Mouse (Mus musculus): ENCODE results near the gene Hip1. TPM values are rescaled to one million over a fixed set of nuclear protein-coding genes. Genes with fewer than 3 reads are reported as not detected.
A peak's percentile ranks its signal among the peaks of the same experiment; 100 is the strongest.
"Not testable (repeated sequence)": the region's sequence is repeated elsewhere in the genome, so short reads cannot be mapped to it uniquely, and the experiment has no call there.

Gene Hip1
- polyA plus RNA-seq, 1 experiment from 2014 or later: 46.9 TPM

GRCm38 (mm10) chr5:135375167-135375566 is 169.8 kb downstream of the Hip1 start:
- ATAC-seq (ENCODE audit: insufficient number of reproducible peaks, insufficient read depth, low FRiP score, low read depth): no peak
- Histone ChIP-seq H3K4me2 (replicated peaks; ENCODE audit: low read depth, low read length) (no peak overlapping the region), H3K9me3 (ENCODE audit: control insufficient read depth, low read depth, low read length) (no peaks in the 10 kb centered on the region), H3K4me1 (ENCODE audit: control insufficient read depth, insufficient read depth, low read length) (peaks cover 5% of the 10 kb centered on the region; the same call in 1 of the 2 replicates), H3K9ac (replicated peaks; ENCODE audit: low read depth, low read length) (no peak overlapping the region), H3K27me3 (ENCODE audit: control insufficient read depth, insufficient read depth, low read length) (no peaks in the 10 kb centered on the region), H3K4me3 (ENCODE audit: low read depth, low read length) (no peak overlapping the region), H3K36me3 (ENCODE audit: control insufficient read depth, insufficient read depth, low read length) (peaks cover 72% of the 10 kb centered on the region), H3K27ac (ENCODE audit: low read length) (no peak overlapping the region)
- 71% methylated on average over 8 of the region's 8 CpGs for WGBS

GRCm38 (mm10) chr5:135373601-135374000 is 171.3 kb downstream of the Hip1 start:
- H3K9ac ChIP-seq (replicated peaks; ENCODE audit: low read depth, low read length): no peak overlapping the region
- no peak overlapping the region for H3K4me3 ChIP-seq (ENCODE audit: low read depth, low read length)
- peaks cover 57% of the 10 kb centered on the region for H3K36me3 ChIP-seq (ENCODE audit: control insufficient read depth, insufficient read depth, low read length)
- no peak for ATAC-seq (ENCODE audit: insufficient number of reproducible peaks, insufficient read depth, low FRiP score, low read depth)
- H3K4me2 ChIP-seq (replicated peaks; ENCODE audit: low read depth, low read length): no peak overlapping the region
- H3K27me3 ChIP-seq (ENCODE audit: control insufficient read depth, insufficient read depth, low read length): no peaks in the 10 kb centered on the region
- H3K27ac ChIP-seq (ENCODE audit: low read length): no peak overlapping the region
- peaks cover 9% of the 10 kb centered on the region; the same call in 1 of the 2 replicates for H3K4me1 ChIP-seq (ENCODE audit: control insufficient read depth, insufficient read depth, low read length)
- H3K9me3 ChIP-seq (ENCODE audit: control insufficient read depth, low read depth, low read length): no peaks in the 10 kb centered on the region
- WGBS: 94% methylated on average over 5 of the region's 5 CpGs

DNA sequence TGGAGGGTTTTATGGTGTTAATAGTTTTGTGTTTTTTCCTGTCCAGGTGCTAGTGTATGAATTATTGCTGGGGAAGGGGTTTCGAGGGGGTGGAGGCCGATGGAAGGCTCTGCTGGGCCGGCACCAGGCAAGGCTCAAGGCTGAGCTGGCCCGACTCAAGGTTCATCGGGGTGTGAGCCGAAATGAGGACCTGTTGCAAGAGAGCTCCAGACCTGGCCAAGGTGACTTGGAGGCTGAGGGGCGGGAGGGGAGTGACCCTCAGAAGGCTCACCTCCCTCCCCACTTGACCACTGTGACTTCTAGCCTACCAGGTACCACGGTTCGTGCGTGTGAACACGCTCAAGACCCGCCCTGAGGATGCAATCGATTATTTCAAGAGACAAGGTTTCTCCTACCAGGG is 173.7 kb downstream of the Hip1 start:
- no peak for ATAC-seq (ENCODE audit: insufficient number of reproducible peaks, insufficient read depth, low FRiP score, low read depth)
- H3K4me3 ChIP-seq (ENCODE audit: low read depth, low read length): no peak overlapping the region
- H3K4me1 ChIP-seq (ENCODE audit: control insufficient read depth, insufficient read depth, low read length): peaks cover 9% of the 10 kb centered on the region; the same call in 1 of the 2 replicates
- no peaks in the 10 kb centered on the region for H3K9me3 ChIP-seq (ENCODE audit: control insufficient read depth, low read depth, low read length)
- H3K4me2 ChIP-seq (replicated peaks; ENCODE audit: low read depth, low read length): no peak overlapping the region
- H3K27me3 ChIP-seq (ENCODE audit: control insufficient read depth, insufficient read depth, low read length): no peaks in the 10 kb centered on the region
- no peak overlapping the region for H3K9ac ChIP-seq (replicated peaks; ENCODE audit: low read depth, low read length)
- no peak overlapping the region for H3K27ac ChIP-seq (ENCODE audit: low read length)
- 95% methylated on average over 13 of the region's 13 CpGs for WGBS
- peaks cover 38% of the 10 kb centered on the region for H3K36me3 ChIP-seq (ENCODE audit: control insufficient read depth, insufficient read depth, low read length)

- peak within 1 kb of the TSS; percentile 82 for H3K27ac ChIP-seq (ENCODE audit: low read length)
- H3K4me3 ChIP-seq (ENCODE audit: low read depth, low read length): peak within 1 kb of the TSS; percentile 98
- peak within 1 kb of the TSS; percentile 72 for H3K4me2 ChIP-seq (replicated peaks; ENCODE audit: low read depth, low read length)
- ATAC-seq (ENCODE audit: insufficient number of reproducible peaks, insufficient read depth, low FRiP score, low read depth): peak; percentile 72
- H3K9me3 ChIP-seq (ENCODE audit: control insufficient read depth, low read depth, low read length): no peaks in the 10 kb centered on the region
- H3K36me3 ChIP-seq (ENCODE audit: control insufficient read depth, insufficient read depth, low read length): peaks cover 26% of the 10 kb centered on the region
- H3K9ac ChIP-seq (replicated peaks; ENCODE audit: low read depth, low read length): peak within 1 kb of the TSS; percentile 86
- H3K27me3 ChIP-seq (ENCODE audit: control insufficient read depth, insufficient read depth, low read length): no peaks in the 10 kb centered on the region
- peaks cover 9% of the 10 kb centered on the region; the same call in 1 of the 2 replicates for H3K4me1 ChIP-seq (ENCODE audit: control insufficient read depth, insufficient read depth, low read length)
- WGBS: under 1% methylated on average over 64 of the region's 64 CpGs
Observed at GRCm38 (mm10) chr5:135369787-135370654, 174.9 kb downstream of the Hip1 start, which contains the start of gene Nsun5. Gene Nsun5, plus strand, starts transcription at chr5:135369953.

DNA sequence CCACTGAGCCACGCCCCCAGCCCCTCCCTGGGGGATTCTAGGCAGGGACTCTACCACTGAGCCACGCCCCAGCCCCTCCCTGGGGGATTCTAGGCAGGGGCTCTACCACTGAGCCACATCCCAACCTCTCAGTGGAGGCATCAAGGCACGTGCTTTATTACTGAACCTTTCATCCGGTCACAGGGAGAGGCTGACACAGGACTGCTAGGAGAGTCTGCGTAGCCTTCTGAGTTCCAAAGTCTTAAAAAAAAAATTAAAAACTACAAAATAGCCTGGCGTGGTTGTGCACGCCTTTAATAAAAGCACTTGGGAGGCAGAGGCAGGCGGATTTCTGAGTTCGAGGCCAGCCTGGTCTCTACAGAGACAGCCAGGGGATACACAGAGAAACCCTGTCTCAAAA is 175.7 kb downstream of the Hip1 start:
- peaks cover 18% of the 10 kb centered on the region for H3K36me3 ChIP-seq (ENCODE audit: control insufficient read depth, insufficient read depth, low read length)
- not testable (repeated sequence) for ATAC-seq (ENCODE audit: insufficient number of reproducible peaks, insufficient read depth, low FRiP score, low read depth); H3K27me3 ChIP-seq (ENCODE audit: control insufficient read depth, insufficient read depth, low read length); H3K9me3 ChIP-seq (ENCODE audit: control insufficient read depth, low read depth, low read length); H3K4me1 ChIP-seq (ENCODE audit: control insufficient read depth, insufficient read depth, low read length)
- peak overlapping the region; percentile 82 for H3K27ac ChIP-seq (ENCODE audit: low read length)
- 55% methylated on average over 9 of the region's 9 CpGs for WGBS
- peak overlapping the region; percentile 98 for H3K4me3 ChIP-seq (ENCODE audit: low read depth, low read length)
- H3K4me2 ChIP-seq (replicated peaks; ENCODE audit: low read depth, low read length): peak overlapping the region; percentile 50
- H3K9ac ChIP-seq (replicated peaks; ENCODE audit: low read depth, low read length): 0 out of 2 replicates have a peak overlapping the region, but pooled peaks have one; percentile 86

- Histone ChIP-seq H3K9ac (replicated peaks; ENCODE audit: low read depth, low read length) (no peak overlapping the region), H3K9me3 (ENCODE audit: control insufficient read depth, low read depth, low read length) (no peaks in the 10 kb centered on the region), H3K36me3 (ENCODE audit: control insufficient read depth, insufficient read depth, low read length) (peaks cover 9% of the 10 kb centered on the region), H3K27ac (ENCODE audit: low read length) (no peak overlapping the region), H3K4me2 (replicated peaks; ENCODE audit: low read depth, low read length) (no peak overlapping the region), H3K4me1 (ENCODE audit: control insufficient read depth, insufficient read depth, low read length) (peaks cover 9% of the 10 kb centered on the region; the same call in 1 of the 2 replicates), H3K27me3 (ENCODE audit: control insufficient read depth, insufficient read depth, low read length) (no peaks in the 10 kb centered on the region), H3K4me3 (ENCODE audit: low read depth, low read length) (no peak overlapping the region)
- ATAC-seq (ENCODE audit: insufficient number of reproducible peaks, insufficient read depth, low FRiP score, low read depth): no peak
- WGBS: 79% methylated on average over 6 of the region's 6 CpGs
Observed at GRCm38 (mm10) chr5:135368312-135368711, 176.6 kb downstream of the Hip1 start.

DNA sequence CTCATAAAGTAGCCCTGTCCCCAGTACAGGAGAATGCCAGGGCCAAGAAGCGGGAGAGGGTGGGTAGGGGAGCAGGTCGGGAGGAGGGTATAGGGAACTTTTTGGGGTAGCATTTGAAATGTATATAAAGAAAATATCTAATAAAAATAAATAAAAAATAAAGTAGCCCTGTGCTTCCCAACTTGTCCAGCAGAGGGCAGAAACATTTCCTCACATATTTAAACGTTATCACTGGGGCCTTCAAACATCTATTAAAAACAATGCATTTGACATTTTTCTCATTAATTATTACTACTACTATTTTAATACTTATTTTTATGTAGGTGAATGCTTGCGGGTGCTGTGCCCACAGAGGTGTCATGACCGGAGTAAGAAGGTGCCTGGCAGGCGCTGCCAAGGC is 177.1 kb downstream of the Hip1 start:
- no peaks in the 10 kb centered on the region for H3K27me3 ChIP-seq (ENCODE audit: control insufficient read depth, insufficient read depth, low read length)
- no peak overlapping the region for H3K4me2 ChIP-seq (replicated peaks; ENCODE audit: low read depth, low read length)
- H3K4me3 ChIP-seq (ENCODE audit: low read depth, low read length): no peak overlapping the region
- ATAC-seq (ENCODE audit: insufficient number of reproducible peaks, insufficient read depth, low FRiP score, low read depth): no peak
- peaks cover 9% of the 10 kb centered on the region; the same call in 1 of the 2 replicates for H3K4me1 ChIP-seq (ENCODE audit: control insufficient read depth, insufficient read depth, low read length)
- no peak overlapping the region for H3K27ac ChIP-seq (ENCODE audit: low read length)
- peaks cover 7% of the 10 kb centered on the region; the same call in 1 of the 2 replicates for H3K36me3 ChIP-seq (ENCODE audit: control insufficient read depth, insufficient read depth, low read length)
- 58% methylated on average over 6 of the region's 6 CpGs for WGBS
- no peaks in the 10 kb centered on the region for H3K9me3 ChIP-seq (ENCODE audit: control insufficient read depth, low read depth, low read length)
- no peak overlapping the region for H3K9ac ChIP-seq (replicated peaks; ENCODE audit: low read depth, low read length)

GRCm38 (mm10) chr5:135363540-135363939 is 181.4 kb downstream of the Hip1 start:
- no peak overlapping the region for H3K4me2 ChIP-seq (replicated peaks; ENCODE audit: low read depth, low read length)
- no peak for ATAC-seq (ENCODE audit: insufficient number of reproducible peaks, insufficient read depth, low FRiP score, low read depth)
- no peaks in the 10 kb centered on the region for H3K36me3 ChIP-seq (ENCODE audit: control insufficient read depth, insufficient read depth, low read length)
- no peak overlapping the region for H3K4me3 ChIP-seq (ENCODE audit: low read depth, low read length)
- no peaks in the 10 kb centered on the region for H3K4me1 ChIP-seq (ENCODE audit: control insufficient read depth, insufficient read depth, low read length)
- no peak overlapping the region for H3K9ac ChIP-seq (replicated peaks; ENCODE audit: low read depth, low read length)
- H3K27ac ChIP-seq (ENCODE audit: low read length): no peak overlapping the region
- H3K9me3 ChIP-seq (ENCODE audit: control insufficient read depth, low read depth, low read length): no peaks in the 10 kb centered on the region
- 26% methylated on average over 12 of the region's 12 CpGs for WGBS
- no peaks in the 10 kb centered on the region for H3K27me3 ChIP-seq (ENCODE audit: control insufficient read depth, insufficient read depth, low read length)
